Mouse (Mus musculus) small intestine, adult 2 months (tissue): Measurements from ENCODE around the gene Tenm3. TPM values are rescaled to one million over a fixed set of nuclear protein-coding genes. Genes with fewer than 3 reads are reported as not detected.

Experiments used
- H3K27ac ChIP-seq: fragments of 200-500 bp; 2 replicates; pipeline ENCODE4 v1.5.1; 2012; ENCODE audit warnings: low read depth, low read length, control low read depth, inconsistent platforms; ENCODE audit not compliant: insufficient read depth
- H3K27me3 ChIP-seq: fragments of 200-500 bp; 2 replicates; pipeline ENCODE4 v1.6.1; 2012; ENCODE audit warnings: mild to moderate bottlenecking, moderate library complexity, low read length, inconsistent platforms; ENCODE audit not compliant: control insufficient read depth, insufficient read depth
- H3K36me3 ChIP-seq: fragments of 200-500 bp; 2 replicates; pipeline ENCODE4 v1.6.1; 2012; ENCODE audit warnings: mild to moderate bottlenecking, low read length, control low read depth, inconsistent platforms; ENCODE audit not compliant: control insufficient read depth, insufficient read depth
- H3K4me1 ChIP-seq: fragments of 200-500 bp; 2 replicates; pipeline ENCODE4 v1.6.1; 2012; ENCODE audit warnings: low read length, inconsistent platforms, mixed read lengths; ENCODE audit not compliant: control insufficient read depth, insufficient read depth, insufficient read length
- H3K4me3 ChIP-seq: fragments of 200-500 bp; 2 replicates; pipeline ENCODE4 v1.5.1; 2012; ENCODE audit warnings: low read depth, mild to moderate bottlenecking, control low read depth, inconsistent platforms, low read length, moderate library complexity
- CTCF ChIP-seq: fragments of 200-500 bp; IDR thresholded peaks from 2 replicates; pipeline ENCODE4 v1.5.1; 2012; ENCODE audit warnings: low read depth, mild to moderate bottlenecking, control low read depth, inconsistent platforms, low read length, moderate library complexity, mixed read lengths; ENCODE audit not compliant: insufficient replicate concordance, insufficient read length; ENCODE audit errors: extremely low read depth
- POLR2A ChIP-seq: fragments of 200-500 bp; IDR thresholded peaks from 2 replicates; pipeline ENCODE4 v1.6.1; 2012; ENCODE audit warnings: low read depth, mild to moderate bottlenecking, control low read depth, inconsistent platforms, low read length, moderate library complexity
- WGBS: fragments of 180-500 bp; shearing (Covaris S2); methylation state at CpG from one replicate; pipeline ENCODE4 v1.1.7; 2018; 5-methylcytosine and 5-hydroxymethylcytosine counted together
- polyA plus RNA-seq: library from polyadenylated mRNA; depleted of rRNA; stranded (reverse); fragments of >200 nt; gene quantifications from 2 replicates; pipeline ENCODE4 v1.2.3, GENCODE M21; 2012

Gene Tenm3
- polyA plus RNA-seq, 1 experiment: 1.6 TPM

GRCm38 (mm10) chr8:48611126-48611525 is 232.6 kb downstream of the Tenm3 start:
- H3K4me3 ChIP-seq: no peak overlapping the region
- WGBS: 75% methylated on average over 12 of the region's 12 CpGs
- H3K4me1 ChIP-seq: no peaks in the 10 kb centered on the region
- TF ChIP-seq POLR2A (no peak), CTCF (no peak)
- no peak overlapping the region for H3K27ac ChIP-seq
- H3K36me3 ChIP-seq: no peaks in the 10 kb centered on the region
- no peaks in the 10 kb centered on the region for H3K27me3 ChIP-seq

GRCm38 (mm10) chr8:48610316-48610715 is 233.4 kb downstream of the Tenm3 start:
- WGBS: 59% methylated on average over 6 of the region's 6 CpGs
- Histone ChIP-seq H3K27me3 (no peaks in the 10 kb centered on the region), H3K27ac (no peak overlapping the region), H3K4me3 (no peak overlapping the region), H3K4me1 (no peaks in the 10 kb centered on the region), H3K36me3 (no peaks in the 10 kb centered on the region)
- TF ChIP-seq POLR2A: no peak
- no peak for TF ChIP-seq CTCF

- no peaks in the 10 kb centered on the region for H3K27me3 ChIP-seq
- no peak for TF ChIP-seq CTCF
- no peak for TF ChIP-seq POLR2A
- 59% methylated on average over 4 of the region's 4 CpGs for WGBS
Observed at GRCm38 (mm10) chr8:48609684-48610083, 234.1 kb downstream of the Tenm3 start.

GRCm38 (mm10) chr8:48604190-48604897 is 239.4 kb downstream of the Tenm3 start:
- no peaks in the 10 kb centered on the region for H3K4me1 ChIP-seq
- H3K36me3 ChIP-seq: no peaks in the 10 kb centered on the region
- H3K4me3 ChIP-seq: no peak overlapping the region
- no peaks in the 10 kb centered on the region for H3K27me3 ChIP-seq
- no peak overlapping the region for H3K27ac ChIP-seq
- 49% methylated on average over 10 of the region's 10 CpGs for WGBS
- TF ChIP-seq POLR2A (no peak), CTCF (no peak)

More at GRCm38 (mm10) chr8:48609684-48610083, 234.1 kb downstream of the Tenm3 start:
- H3K4me3 ChIP-seq: no peak overlapping the region
- H3K36me3 ChIP-seq: no peaks in the 10 kb centered on the region
- no peak overlapping the region for H3K27ac ChIP-seq
- no peaks in the 10 kb centered on the region for H3K4me1 ChIP-seq

- Histone ChIP-seq H3K36me3 (no peaks in the 10 kb centered on the region), H3K4me1 (no peaks in the 10 kb centered on the region), H3K4me3 (no peak overlapping the region), H3K27me3 (no peaks in the 10 kb centered on the region), H3K27ac (no peak overlapping the region)
- 51% methylated on average over 15 of the region's 15 CpGs for WGBS
- TF ChIP-seq POLR2A: no peak
- TF ChIP-seq CTCF: no peak
Observed at GRCm38 (mm10) chr8:48603165-48603840, 240.4 kb downstream of the Tenm3 start.

- TF ChIP-seq CTCF: no peak
- TF ChIP-seq POLR2A: no peak
- Histone ChIP-seq H3K36me3 (no peaks in the 10 kb centered on the region), H3K4me3 (no peak overlapping the region), H3K27me3 (no peaks in the 10 kb centered on the region), H3K4me1 (no peaks in the 10 kb centered on the region), H3K27ac (no peak overlapping the region)
- WGBS: 91% methylated on average over 4 of the region's 4 CpGs
Observed at GRCm38 (mm10) chr8:48601621-48602020, 242.1 kb downstream of the Tenm3 start.

GRCm38 (mm10) chr8:48599028-48599427 is 244.7 kb downstream of the Tenm3 start:
- Histone ChIP-seq H3K36me3 (no peaks in the 10 kb centered on the region), H3K4me1 (no peaks in the 10 kb centered on the region), H3K27ac (no peak overlapping the region), H3K4me3 (no peak overlapping the region), H3K27me3 (no peaks in the 10 kb centered on the region)
- 52% methylated on average over 4 of the region's 4 CpGs for WGBS
- TF ChIP-seq POLR2A (no peak), CTCF (no peak)
